Mouse (Mus musculus): ENCODE measurements around the gene Prkg1. TPM values are rescaled to one million over a fixed set of nuclear protein-coding genes. Genes with fewer than 3 reads are reported as not detected.
A peak's percentile ranks its signal among the peaks of the same experiment; 100 is the strongest.

Prkg1 gene
- polyA plus RNA-seq, 1 experiment, result 82.5 TPM

DNA sequence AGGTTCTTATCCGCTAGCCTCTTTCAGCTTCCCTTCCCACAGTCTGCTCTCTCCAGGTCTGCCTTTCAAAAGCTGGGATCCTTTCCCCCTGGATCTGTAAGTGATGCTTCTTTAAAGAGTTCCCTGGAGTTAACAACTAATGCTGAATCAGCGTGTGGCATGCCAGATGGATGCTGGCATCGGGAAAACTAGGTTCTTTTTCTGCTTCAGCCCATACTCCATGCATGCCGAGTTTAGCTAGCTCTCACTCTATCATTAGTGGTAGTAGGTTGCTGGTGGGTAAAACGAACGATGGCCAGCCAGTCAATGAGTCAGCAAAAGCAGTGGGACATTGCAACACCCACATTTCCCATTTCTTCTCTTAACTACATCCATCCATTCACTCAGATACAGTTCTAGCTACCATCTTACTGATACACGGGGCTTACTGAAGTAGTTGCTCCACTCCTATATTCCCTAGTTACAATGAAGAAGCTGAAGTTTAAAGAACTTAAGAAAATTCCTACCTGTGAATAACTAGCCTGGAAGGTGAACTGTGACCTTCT is 935.5 kb downstream of the Prkg1 start:
- Histone ChIP-seq H3K27me3 (ENCODE audit: control insufficient read depth, insufficient read depth, low read length) (no peaks in the 10 kb centered on the region), H3K4me3 (ENCODE audit: control insufficient read depth, low read depth, low read length) (no peak overlapping the region), H3K4me1 (ENCODE audit: control insufficient read depth, insufficient read depth, low read length) (no peaks in the 10 kb centered on the region), H3K27ac (ENCODE audit: control insufficient read depth, insufficient read depth, low read depth, low read length) (no peak overlapping the region), H3K36me3 (ENCODE audit: control insufficient read depth, insufficient read depth, low read length) (no peaks in the 10 kb centered on the region)
- TF ChIP-seq POLR2A (IDR thresholded peaks at IDR 0.05; ENCODE audit: control insufficient read depth, low read depth, low read length) (no peak), CTCF (IDR thresholded peaks at IDR 0.05; ENCODE audit: control insufficient read depth, insufficient read depth, insufficient replicate concordance, low read depth, low read length) (no peak)

DNA sequence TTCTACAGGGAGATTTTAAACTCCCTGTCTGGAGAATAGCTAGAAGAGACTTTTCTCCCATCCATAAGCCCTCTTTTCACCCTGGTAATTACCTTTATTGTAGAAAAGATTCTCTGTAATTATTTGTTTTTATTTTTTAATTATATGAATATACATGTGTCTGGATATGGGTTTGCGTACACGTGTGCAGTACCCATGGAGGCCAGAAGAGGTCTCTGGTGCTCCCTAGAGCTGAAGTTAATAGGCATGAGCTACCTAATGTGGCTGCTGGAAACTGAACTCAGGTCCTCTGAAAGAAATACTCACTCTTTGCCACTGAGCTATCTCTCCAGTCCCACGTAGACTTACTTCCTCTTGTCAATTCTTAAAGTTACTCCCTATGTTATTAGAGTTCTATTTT is 937.0 kb downstream of the Prkg1 start:
- H3K4me1 ChIP-seq (ENCODE audit: control insufficient read depth, insufficient read depth, low read length), result no peaks in the 10 kb centered on the region
- peak; percentile 14; the same call in 1 of the 2 replicates for TF ChIP-seq CTCF (IDR thresholded peaks at IDR 0.05; ENCODE audit: control insufficient read depth, insufficient read depth, insufficient replicate concordance, low read depth, low read length)
- TF ChIP-seq POLR2A (IDR thresholded peaks at IDR 0.05; ENCODE audit: control insufficient read depth, low read depth, low read length), result no peak
- no peak overlapping the region for H3K27ac ChIP-seq (ENCODE audit: control insufficient read depth, insufficient read depth, low read depth, low read length)
- H3K36me3 ChIP-seq (ENCODE audit: control insufficient read depth, insufficient read depth, low read length), result no peaks in the 10 kb centered on the region
- H3K27me3 ChIP-seq (ENCODE audit: control insufficient read depth, insufficient read depth, low read length), result no peaks in the 10 kb centered on the region
- no peak overlapping the region for H3K4me3 ChIP-seq (ENCODE audit: control insufficient read depth, low read depth, low read length)

DNA sequence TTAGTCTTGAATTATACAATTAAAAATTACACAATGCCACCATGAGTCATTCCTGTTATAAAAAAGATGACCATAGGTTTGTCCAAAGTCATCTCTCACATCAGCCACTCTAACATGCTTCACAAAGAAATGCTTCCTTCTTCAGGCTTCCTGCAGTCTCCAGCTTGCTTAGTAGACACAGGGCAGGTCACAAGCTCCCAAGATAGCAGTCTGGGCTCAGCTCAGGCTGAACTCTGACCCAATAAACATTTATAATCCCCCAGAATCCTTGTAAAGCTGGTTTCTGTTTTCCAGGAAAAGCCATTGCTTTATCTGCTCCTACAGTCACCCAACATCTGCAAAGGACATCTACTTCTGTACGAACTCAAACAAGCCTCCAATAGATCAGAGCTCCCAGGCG is 938.7 kb downstream of the Prkg1 start:
- no peak for TF ChIP-seq CTCF (IDR thresholded peaks at IDR 0.05; ENCODE audit: control insufficient read depth, insufficient read depth, insufficient replicate concordance, low read depth, low read length)
- TF ChIP-seq POLR2A (IDR thresholded peaks at IDR 0.05; ENCODE audit: control insufficient read depth, low read depth, low read length), result no peak
- Histone ChIP-seq H3K4me3 (ENCODE audit: control insufficient read depth, low read depth, low read length) (no peak overlapping the region), H3K27ac (ENCODE audit: control insufficient read depth, insufficient read depth, low read depth, low read length) (no peak overlapping the region), H3K36me3 (ENCODE audit: control insufficient read depth, insufficient read depth, low read length) (no peaks in the 10 kb centered on the region), H3K4me1 (ENCODE audit: control insufficient read depth, insufficient read depth, low read length) (no peaks in the 10 kb centered on the region), H3K27me3 (ENCODE audit: control insufficient read depth, insufficient read depth, low read length) (no peaks in the 10 kb centered on the region)

DNA sequence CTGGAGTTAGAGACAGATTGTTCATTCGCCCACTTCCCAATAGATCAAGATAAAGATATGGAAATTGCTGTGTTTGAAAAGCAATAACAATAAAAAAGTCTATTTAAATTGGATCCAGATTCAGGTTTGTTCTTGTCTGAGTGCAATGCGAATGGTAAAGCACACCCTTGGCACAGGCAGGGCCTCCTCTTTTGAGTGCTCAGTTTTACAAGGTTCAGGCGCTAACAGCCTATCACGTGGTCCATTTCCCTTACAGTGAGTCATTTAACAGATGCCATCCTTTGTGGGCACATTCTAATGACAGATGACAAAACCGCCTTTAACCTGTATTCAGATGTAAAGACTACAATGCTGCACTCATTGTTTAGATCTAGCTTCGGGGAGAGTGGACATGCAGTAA is 949.2 kb downstream of the Prkg1 start:
- TF ChIP-seq CTCF (IDR thresholded peaks at IDR 0.05; ENCODE audit: control insufficient read depth, insufficient read depth, insufficient replicate concordance, low read depth, low read length), result no peak

GRCm38 (mm10) chr19:30806265-30806664 is 958.6 kb downstream of the Prkg1 start:
- H3K27me3 ChIP-seq (ENCODE audit: control insufficient read depth, insufficient read depth, low read length), result no peaks in the 10 kb centered on the region
- no peak overlapping the region for H3K27ac ChIP-seq (ENCODE audit: control insufficient read depth, insufficient read depth, low read depth, low read length)
- no peak for TF ChIP-seq CTCF (IDR thresholded peaks at IDR 0.05; ENCODE audit: control insufficient read depth, insufficient read depth, insufficient replicate concordance, low read depth, low read length)
- no peak for TF ChIP-seq POLR2A (IDR thresholded peaks at IDR 0.05; ENCODE audit: control insufficient read depth, low read depth, low read length)
- H3K4me1 ChIP-seq (ENCODE audit: control insufficient read depth, insufficient read depth, low read length), result no peaks in the 10 kb centered on the region
- no peaks in the 10 kb centered on the region for H3K36me3 ChIP-seq (ENCODE audit: control insufficient read depth, insufficient read depth, low read length)
- no peak overlapping the region for H3K4me3 ChIP-seq (ENCODE audit: control insufficient read depth, low read depth, low read length)

More for the DNA sequence above, 949.2 kb downstream of the Prkg1 start:
- Histone ChIP-seq H3K36me3 (ENCODE audit: control insufficient read depth, insufficient read depth, low read length) (no peaks in the 10 kb centered on the region), H3K27ac (ENCODE audit: control insufficient read depth, insufficient read depth, low read depth, low read length) (no peak overlapping the region), H3K4me1 (ENCODE audit: control insufficient read depth, insufficient read depth, low read length) (no peaks in the 10 kb centered on the region), H3K4me3 (ENCODE audit: control insufficient read depth, low read depth, low read length) (no peak overlapping the region), H3K27me3 (ENCODE audit: control insufficient read depth, insufficient read depth, low read length) (no peaks in the 10 kb centered on the region)

DNA sequence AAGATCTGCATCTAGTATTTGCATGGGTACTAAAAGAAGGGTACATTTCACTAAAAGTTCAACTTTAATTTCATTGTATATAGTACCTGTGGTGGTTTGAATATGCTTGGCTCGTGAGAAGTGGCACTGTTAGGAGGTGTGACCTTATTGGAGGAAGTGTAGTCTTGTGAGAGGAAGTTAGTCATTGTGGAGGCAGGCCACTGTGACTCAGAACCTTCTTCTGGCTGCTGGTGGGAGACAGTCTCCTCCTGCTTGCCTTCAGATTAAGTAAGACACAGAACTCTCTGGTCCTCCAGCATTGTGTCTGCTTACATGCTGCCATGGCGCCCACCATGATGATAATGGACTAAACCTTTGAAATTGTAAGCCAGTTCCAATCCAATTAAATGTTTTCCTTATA is 984.0 kb downstream of the Prkg1 start:
- TF ChIP-seq CTCF (IDR thresholded peaks at IDR 0.05; ENCODE audit: control insufficient read depth, insufficient read depth, insufficient replicate concordance, low read depth, low read length) (no peak), POLR2A (IDR thresholded peaks at IDR 0.05; ENCODE audit: control insufficient read depth, low read depth, low read length) (no peak)
- H3K4me3 ChIP-seq (ENCODE audit: control insufficient read depth, low read depth, low read length), result no peak overlapping the region
- no peaks in the 10 kb centered on the region for H3K27me3 ChIP-seq (ENCODE audit: control insufficient read depth, insufficient read depth, low read length)

DNA sequence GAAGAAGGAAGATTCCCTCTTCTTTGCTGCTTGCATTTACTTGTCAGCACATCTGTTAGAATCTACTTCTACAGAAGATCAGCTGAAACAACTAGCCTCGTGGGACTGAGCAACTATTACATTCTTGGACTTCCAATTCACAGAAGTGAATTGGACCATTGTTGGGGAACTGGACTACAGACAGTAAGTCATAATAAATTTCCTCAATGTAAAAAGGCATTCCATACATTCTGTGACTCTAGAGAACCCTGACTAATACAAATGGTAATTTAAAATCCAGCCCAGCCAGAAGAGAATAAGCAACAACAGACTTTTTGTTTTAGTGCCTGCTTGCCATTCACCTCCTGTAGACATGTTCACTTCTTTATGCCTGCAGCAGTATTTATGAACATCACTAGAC is 996.5 kb downstream of the Prkg1 start:
- no peaks in the 10 kb centered on the region for H3K27me3 ChIP-seq (ENCODE audit: control insufficient read depth, insufficient read depth, low read length)
- TF ChIP-seq CTCF (IDR thresholded peaks at IDR 0.05; ENCODE audit: control insufficient read depth, insufficient read depth, insufficient replicate concordance, low read depth, low read length), result no peak
- TF ChIP-seq POLR2A (IDR thresholded peaks at IDR 0.05; ENCODE audit: control insufficient read depth, low read depth, low read length), result no peak
- H3K4me3 ChIP-seq (ENCODE audit: control insufficient read depth, low read depth, low read length), result no peak overlapping the region
- no peak overlapping the region for H3K27ac ChIP-seq (ENCODE audit: control insufficient read depth, insufficient read depth, low read depth, low read length)
- no peaks in the 10 kb centered on the region for H3K4me1 ChIP-seq (ENCODE audit: control insufficient read depth, insufficient read depth, low read length)
- H3K36me3 ChIP-seq (ENCODE audit: control insufficient read depth, insufficient read depth, low read length), result no peaks in the 10 kb centered on the region

More for the DNA sequence above, 984.0 kb downstream of the Prkg1 start:
- no peaks in the 10 kb centered on the region for H3K36me3 ChIP-seq (ENCODE audit: control insufficient read depth, insufficient read depth, low read length)
- no peak overlapping the region for H3K27ac ChIP-seq (ENCODE audit: control insufficient read depth, insufficient read depth, low read depth, low read length)
- H3K4me1 ChIP-seq (ENCODE audit: control insufficient read depth, insufficient read depth, low read length), result no peaks in the 10 kb centered on the region

GRCm38 (mm10) chr19:30744426-30744825 is 1020.4 kb downstream of the Prkg1 start:
- Histone ChIP-seq H3K27ac (ENCODE audit: control insufficient read depth, insufficient read depth, low read depth, low read length) (no peak overlapping the region), H3K27me3 (ENCODE audit: control insufficient read depth, insufficient read depth, low read length) (no peaks in the 10 kb centered on the region), H3K36me3 (ENCODE audit: control insufficient read depth, insufficient read depth, low read length) (no peaks in the 10 kb centered on the region), H3K4me3 (ENCODE audit: control insufficient read depth, low read depth, low read length) (no peak overlapping the region), H3K4me1 (ENCODE audit: control insufficient read depth, insufficient read depth, low read length) (no peaks in the 10 kb centered on the region)
- no peak for TF ChIP-seq CTCF (IDR thresholded peaks at IDR 0.05; ENCODE audit: control insufficient read depth, insufficient read depth, insufficient replicate concordance, low read depth, low read length)
- no peak for TF ChIP-seq POLR2A (IDR thresholded peaks at IDR 0.05; ENCODE audit: control insufficient read depth, low read depth, low read length)
